Mouse (Mus musculus) ovary, postnatal 36 days (tissue): ENCODE measurements at regions not wholly inside any gene's neighbourhood (a gene's known extent, or its start where the extent isn't known, plus 50 kb on each side); places are given as distances from the start of the nearest gene placed in this dataset.

Source experiments
- DNase-seq: peaks from one replicate; pipeline ENCODE4 v3.0.0; 2022; ENCODE audit warnings: low spot score, mixed read lengths

GRCm38 (mm10) chr17:22795213-22795612 is 71.7 kb downstream of the Zfp945 start:
- no peak for DNase-seq

- no peak for DNase-seq
Observed at GRCm38 (mm10) chr17:22784481-22784880, 82.5 kb downstream of the Zfp945 start.

GRCm38 (mm10) chr17:22745736-22746135 is 121.2 kb downstream of the Zfp945 start:
- DNase-seq: no peak

GRCm38 (mm10) chr17:22739581-22740178 is 127.3 kb downstream of the Zfp945 start:
- peak; percentile 50 for DNase-seq

GRCm38 (mm10) chr17:22739173-22739572 is 127.8 kb downstream of the Zfp945 start:
- no peak for DNase-seq

GRCm38 (mm10) chr17:22736360-22736759 is 130.6 kb downstream of the Zfp945 start:
- no peak for DNase-seq
